ENCODE assay signal across 8 mouse cellular contexts in the genomic region with DNA sequence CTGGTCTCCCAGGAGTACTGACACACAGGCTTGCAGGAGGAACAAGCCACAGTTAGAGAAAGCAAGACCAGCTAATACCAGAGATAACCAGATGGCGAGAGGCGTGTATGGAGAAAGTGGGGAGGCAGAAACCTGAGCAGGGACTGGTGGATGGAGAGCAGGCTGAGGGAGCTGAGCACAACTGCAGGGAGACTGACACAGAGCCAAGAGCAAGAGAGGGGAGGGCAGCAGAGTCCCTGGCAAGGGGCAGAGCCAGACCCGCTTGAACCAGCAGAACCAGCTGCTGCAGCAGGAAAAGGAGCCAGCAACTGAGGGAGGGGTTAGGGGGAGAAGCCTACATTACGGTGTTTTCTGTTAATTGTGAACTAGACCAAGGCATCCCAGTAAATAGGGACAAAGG. TPM values are rescaled to one million over a fixed set of nuclear protein-coding genes. Genes with fewer than 3 reads are reported as not detected.
DNase-seq lines count a peak whose midpoint lies in the region; ATAC-seq lines count a peak whose summit lies in the region.
"Had no signal": no experiment of that assay in that cellular context is flagged by ENCODE, and none has a peak within 500 bp of the region (broad histone marks: within the 10 kb centered on the region; RNA-seq: fewer than 3 reads in every experiment).

No protein-coding gene starts in this region.

- no peak overlapping the region for H3K27ac ChIP-seq in neural tube, embryonic 13.5 days (replicated peaks)
- H3K27ac ChIP-seq: lung, embryonic 15.5 days had no signal

- no peaks in the 10 kb centered on the region for H3K27me3 ChIP-seq in neural tube, embryonic 13.5 days
- H3K27me3 ChIP-seq: lung, embryonic 15.5 days had no signal

- no peak overlapping the region for H3K9ac ChIP-seq in neural tube, embryonic 13.5 days
- H3K9ac ChIP-seq: lung, embryonic 15.5 days had no signal

- no peak overlapping the region for H3K4me2 ChIP-seq in neural tube, embryonic 13.5 days
- H3K4me2 ChIP-seq: lung, embryonic 15.5 days had no signal

- no peaks in the 10 kb centered on the region for H3K9me3 ChIP-seq in neural tube, embryonic 13.5 days
- H3K9me3 ChIP-seq: lung, embryonic 15.5 days had no signal

- no peak overlapping the region for H3K4me3 ChIP-seq in neural tube, embryonic 13.5 days
- H3K4me3 ChIP-seq: lung, embryonic 15.5 days had no signal

- no peaks in the 10 kb centered on the region for H3K36me3 ChIP-seq in neural tube, embryonic 13.5 days
- H3K36me3 ChIP-seq: lung, embryonic 15.5 days had no signal

- DNase-seq in neural tube, embryonic 10.5 days (ENCODE audit: extremely low spot score, low spot score), result no peak
- DNase-seq in cerebellum, adult 18-20 months, result peak; percentile 38 to 53
- DNase-seq in gastrocnemius, postnatal 25 days, result peak; percentile 30
- DNase-seq in layer of hippocampus, postnatal 36 days, result peak; percentile 39 to 42
- peak; percentile 14 for DNase-seq in right cerebral cortex, postnatal 14 days
- DNase-seq in adrenal gland, postnatal 25 days, result no peak

- peak; percentile 47 for ATAC-seq in neural tube, embryonic 13.5 days (ENCODE audit: low read depth)

- 57% methylated on average over 4 of the region's 4 CpGs for WGBS in neural tube, embryonic 13.5 days

- H3K4me1 ChIP-seq in neural tube, embryonic 13.5 days (replicated peaks), result peaks cover under 1% of the 10 kb centered on the region

RNA-seq across cellular contexts. Expression of a gene that starts 6.0 kb away (rescaled TPM):
- polyA plus RNA-seq in neural tube, embryonic 13.5 days (2015; fragmentation: Nextera tagmentation; extraction: Ambion mirVana), result 39.7 and 47.1 TPM in 2 replicates
- total RNA-seq in gastrocnemius, postnatal 25 days (2021), result 10 to 100 TPM; 14.7 to 15.6 TPM
- 10 to 100 TPM; 45.2 to 47.5 TPM for total RNA-seq in layer of hippocampus, postnatal 36 days (2021)
- total RNA-seq in adrenal gland, postnatal 25 days (2021), result 31.9 and 35.2 TPM in 2 replicates

RNA-seq across cellular contexts. Expression of a gene that starts 49.7 kb away (rescaled TPM):
- 4.4 and 5.0 TPM in 2 replicates for polyA plus RNA-seq in neural tube, embryonic 13.5 days (2015; fragmentation: Nextera tagmentation; extraction: Ambion mirVana)
- total RNA-seq in gastrocnemius, postnatal 25 days (2021), result 1 to 10 TPM; 3.2 to 3.9 TPM
- 10 to 100 TPM; 12.3 to 14.2 TPM for total RNA-seq in layer of hippocampus, postnatal 36 days (2021)
- total RNA-seq in adrenal gland, postnatal 25 days (2021), result 12.1 and 13.8 TPM in 2 replicates

Comparison
In these comparisons a context has a peak if more than half of its experiments do, and no peak if none do; other contexts are left out.
1. DNase-seq: peak in cerebellum, adult 18-20 months (2 of 2), gastrocnemius, postnatal 25 days (single experiment), layer of hippocampus, postnatal 36 days (2 of 2) and right cerebral cortex, postnatal 14 days (single experiment); none in neural tube, embryonic 10.5 days (single experiment) and adrenal gland, postnatal 25 days (single experiment).